Mouse (Mus musculus) MEL (cell line): Measurements from ENCODE around the gene Mmp9. TPM values are rescaled to one million over a fixed set of nuclear protein-coding genes. Genes with fewer than 3 reads are reported as not detected.

ENCODE experiments used
- DNase-seq: peaks from one replicate; pipeline ENCODE4 v3.0.0; 2011; ENCODE audit warnings: low read depth, low spot score
- H3K27ac ChIP-seq: 2 replicates; pipeline ENCODE4 v1.5.1; 2012; ENCODE audit warnings: low read depth, mild to moderate bottlenecking, control low read depth, low read length, moderate library complexity; ENCODE audit not compliant: control insufficient read depth
- H3K27me3 ChIP-seq, 2 experiments: fragments of 150-350 bp in 1 of 2; sonication (generic) in 1 of 2; 2 replicates each; pipeline ENCODE4 v1.6.1; 2012; ENCODE audit warnings: low read length in 2 of 2, mild to moderate bottlenecking in 2 of 2, improper control_type of control experiment in 1 of 2, moderate library complexity in 1 of 2; ENCODE audit not compliant: insufficient read depth in 2 of 2, control insufficient read depth in 1 of 2
- H3K36me3 ChIP-seq, 2 experiments: 2 replicates each; pipeline ENCODE4 v1.6.1; 2012 to 2014; ENCODE audit warnings: low read length in 2 of 2, improper control_type of control experiment in 1 of 2, inconsistent platforms in 1 of 2, mild to moderate bottlenecking in 1 of 2; ENCODE audit not compliant: insufficient read depth in 2 of 2, control insufficient read depth in 1 of 2
- H3K4me1 ChIP-seq, 2 experiments: fragments of 150-350 bp in 1 of 2; sonication (generic) in 1 of 2; 2 replicates each; pipeline ENCODE4 v1.6.1; 2012; ENCODE audit warnings: low read length in 2 of 2, improper control_type of control experiment in 1 of 2, mild to moderate bottlenecking in 1 of 2; ENCODE audit not compliant: insufficient read depth in 2 of 2, control insufficient read depth in 1 of 2
- H3K4me3 ChIP-seq, 2 experiments: fragments of 150-350 bp in 1 of 2; sonication (generic) in 1 of 2; 2 replicates each; pipeline ENCODE4 v1.5.1; 2012; ENCODE audit warnings: low read depth in 2 of 2, low read length in 2 of 2, mild to moderate bottlenecking in 2 of 2, moderate library complexity in 2 of 2, control low read depth in 1 of 2, improper control_type of control experiment in 1 of 2; ENCODE audit not compliant: control insufficient read depth in 1 of 2, insufficient read depth in 1 of 2
- H3K79me2 ChIP-seq: 2 replicates; pipeline ENCODE4 v1.6.1; 2012; ENCODE audit warnings: mild to moderate bottlenecking, low read length, moderate library complexity; ENCODE audit not compliant: control insufficient read depth, poor library complexity, insufficient read depth
- H3K9ac ChIP-seq: 2 replicates; pipeline ENCODE4 v1.6.1; 2012; ENCODE audit warnings: low read depth, mild to moderate bottlenecking, control low read depth, low read length, moderate library complexity; ENCODE audit not compliant: control insufficient read depth, poor library complexity, severe bottlenecking
- H3K9me3 ChIP-seq: fragments of 150-350 bp; sonication (generic); replicated peaks from 2 replicates; pipeline ENCODE4 v1.6.1; 2012; ENCODE audit warnings: mild to moderate bottlenecking, low read length, improper control_type of control experiment, moderate library complexity; ENCODE audit not compliant: insufficient read depth
- BHLHE40 ChIP-seq: IDR thresholded peaks from 2 replicates; pipeline ENCODE4 v1.6.1; 2012; ENCODE audit warnings: low read depth, mild to moderate bottlenecking, inconsistent platforms, low read length, improper control_type of control experiment, borderline replicate concordance
- CTCF ChIP-seq, 3 experiments: IDR thresholded peaks in 2 of 3; conservative IDR thresholded peaks in 1 of 3; 2 replicates each; pipeline ENCODE4 v1.5.1; 2011 to 2012; ENCODE audit warnings: low read length in 3 of 3, low read depth in 2 of 3, mild to moderate bottlenecking in 2 of 3, improper control_type of control experiment in 1 of 3, inconsistent platforms in 1 of 3, mixed read lengths in 1 of 3, moderate library complexity in 1 of 3; ENCODE audit not compliant: control insufficient read depth in 1 of 3, insufficient read depth in 1 of 3, poor library complexity in 1 of 3, severe bottlenecking in 1 of 3
- E2F4 ChIP-seq: IDR thresholded peaks from 2 replicates; pipeline ENCODE4 v1.6.1; 2011; ENCODE audit warnings: low read depth, low read length, improper control_type of control experiment, borderline replicate concordance
- EP300 ChIP-seq, 2 experiments: IDR thresholded peaks; 2 replicates each; pipeline ENCODE4 v1.6.1; 2011; ENCODE audit warnings: improper control_type of control experiment in 2 of 2, low read length in 2 of 2, low read depth in 1 of 2, mild to moderate bottlenecking in 1 of 2
- HCFC1 ChIP-seq: IDR thresholded peaks from 2 replicates; pipeline ENCODE4 v1.6.1; 2012; ENCODE audit warnings: low read depth, mild to moderate bottlenecking, inconsistent platforms, low read length, improper control_type of control experiment, moderate library complexity
- KAT2A ChIP-seq: conservative IDR thresholded peaks from 2 replicates; pipeline ENCODE4 v1.6.1; 2012; ENCODE audit warnings: low read depth, low read length, improper control_type of control experiment, inconsistent platforms
- MAFK ChIP-seq: IDR thresholded peaks from 2 replicates; pipeline ENCODE4 v1.6.1; 2011; ENCODE audit warnings: low read depth, mild to moderate bottlenecking, low read length, improper control_type of control experiment, borderline replicate concordance
- MEF2A ChIP-seq: IDR thresholded peaks from 2 replicates; pipeline ENCODE4 v1.6.1; 2014; ENCODE audit warnings: low read depth, mild to moderate bottlenecking, inconsistent platforms, low read length, improper control_type of control experiment; ENCODE audit not compliant: poor library complexity, insufficient replicate concordance, severe bottlenecking; ENCODE audit errors: extremely low read depth
- MYC ChIP-seq: IDR thresholded peaks from 2 replicates; pipeline ENCODE4 v1.6.1; 2011; ENCODE audit warnings: low read depth, mild to moderate bottlenecking, low read length, improper control_type of control experiment, moderate library complexity
- POLR2AphosphoS2 ChIP-seq: IDR thresholded peaks from 2 replicates; pipeline ENCODE4 v1.6.1; 2011; ENCODE audit warnings: low read length, improper control_type of control experiment
- RAD21 ChIP-seq: IDR thresholded peaks from 2 replicates; pipeline ENCODE4 v1.6.1; 2011; ENCODE audit warnings: mild to moderate bottlenecking, low read depth, low read length, improper control_type of control experiment
- SIN3A ChIP-seq: IDR thresholded peaks from 2 replicates; pipeline ENCODE4 v1.6.1; 2012; ENCODE audit warnings: low read length, improper control_type of control experiment, inconsistent platforms
- SMC3 ChIP-seq: IDR thresholded peaks from 2 replicates; pipeline ENCODE4 v1.6.1; 2011; ENCODE audit warnings: low read depth, low read length, improper control_type of control experiment
- TAL1 ChIP-seq: IDR thresholded peaks from 2 replicates; pipeline ENCODE4 v1.6.1; 2012; ENCODE audit warnings: mild to moderate bottlenecking, inconsistent platforms, low read length, moderate library complexity, mixed read lengths
- TBP ChIP-seq: IDR thresholded peaks from 2 replicates; pipeline ENCODE4 v1.8.0; 2011; ENCODE audit warnings: low read depth, low read length, improper control_type of control experiment
- UBTF ChIP-seq: IDR thresholded peaks from 2 replicates; pipeline ENCODE4 v1.6.1; 2012; ENCODE audit warnings: low read depth, mild to moderate bottlenecking, inconsistent platforms, low read length, improper control_type of control experiment, moderate library complexity, borderline replicate concordance; ENCODE audit not compliant: insufficient read depth
- ZC3H11A ChIP-seq: IDR thresholded peaks from 2 replicates; pipeline ENCODE4 v1.6.1; 2012; ENCODE audit warnings: low read depth, mild to moderate bottlenecking, inconsistent platforms, low read length, improper control_type of control experiment
- ZKSCAN1 ChIP-seq: IDR thresholded peaks from 2 replicates; pipeline ENCODE4 v1.6.1; 2012; ENCODE audit warnings: low read depth, mild to moderate bottlenecking, inconsistent platforms, low read length, improper control_type of control experiment, moderate library complexity
- polyA plus RNA-seq, 2 experiments: library from polyadenylated mRNA; stranded (reverse) in 1 of 2; unstranded in 1 of 2; fragments of >175 nt in 1 of 2; fragments of >200 nt in 1 of 2; gene quantifications; 2 replicates each; pipeline versions ENCODE4 v1.2.1 to v1.2.4; 2012; ENCODE audit warnings: low replicate concordance in 2 of 2, low read depth in 1 of 2; ENCODE audit not compliant: insufficient read length in 2 of 2, insufficient read depth in 1 of 2, missing spikeins in 1 of 2
- total RNA-seq: library from RNA; depleted of rRNA; stranded (reverse); fragments of 300-350 nt; gene quantifications from 2 replicates; pipeline ENCODE4 v1.2.3, GENCODE M21; 2012

The Mmp9 gene
- total and polyA plus RNA-seq, 3 experiments, result 0.19 to 0.23 TPM; not detected in 1

GRCm38 (mm10) chr2:164917371-164917770, 23.2 kb upstream of the Mmp9 start:
- peaks cover 8 to 11% of the 10 kb centered on the region in 2 experiments for H3K4me1 ChIP-seq
- no peaks in the 10 kb centered on the region for H3K27me3 ChIP-seq
- no peak overlapping the region for H3K27ac ChIP-seq
- peaks cover 0 to 12% of the 10 kb centered on the region in 2 experiments; a peak in 3 of 4 replicates for H3K36me3 ChIP-seq
- TF ChIP-seq SIN3A (no peak), UBTF (no peak), TBP (no peak), HCFC1 (no peak), EP300 (IDR thresholded peaks at IDR 0.05; ENCODE audit: low read depth in 1 of 2, low read length in 2 of 2) (no peak), ZKSCAN1 (no peak), MEF2A (no peak), BHLHE40 (no peak), E2F4 (no peak), TAL1 (no peak), POLR2AphosphoS2 (no peak)
- no peak overlapping the region for H3K4me3 ChIP-seq
- DNase-seq, result no peak
- H3K9me3 ChIP-seq, result no peaks in the 10 kb centered on the region
- no peak overlapping the region for H3K9ac ChIP-seq
- H3K79me2 ChIP-seq, result peaks cover 2% of the 10 kb centered on the region

- no peak for TF ChIP-seq MAFK
- TF ChIP-seq CTCF (IDR thresholded peaks at IDR 0.05 in 2 of 3, conservative IDR thresholded peaks at IDR 0.05 in 1 of 3; ENCODE audit: control insufficient read depth in 1 of 3, insufficient read depth in 1 of 3, low read depth in 2 of 3, low read length in 3 of 3, poor library complexity in 1 of 3, severe bottlenecking in 1 of 3), result peak; percentile 63 to 74 (median 69)
- peak; percentile 50 for TF ChIP-seq RAD21
- peak; percentile 77 for TF ChIP-seq SMC3
- TF ChIP-seq MYC, result peak; percentile 67; the same call in 1 of the 2 replicates
- no peak for TF ChIP-seq KAT2A
- TF ChIP-seq ZC3H11A, result peak; percentile 35
- Histone ChIP-seq H3K9ac (no peak overlapping the region), H3K27me3 (no peaks in the 10 kb centered on the region), H3K27ac (no peak overlapping the region), H3K4me3 (no peak overlapping the region), H3K9me3 (no peaks in the 10 kb centered on the region), H3K79me2 (no peaks in the 10 kb centered on the region), H3K4me1 (peaks cover 3 to 5% of the 10 kb centered on the region in 2 experiments), H3K36me3 (peaks cover 0 to 3% of the 10 kb centered on the region in 2 experiments; a peak in 2 of 4 replicates)
- peak; percentile 84 for DNase-seq
These were observed 22.3 kb upstream of the Mmp9 start for GRCm38 (mm10) chr2:164918325-164918724.
